ENCODE assay signal across 20 mouse cellular contexts in genomic region chr9:72810607-72811006, GRCm38 (mm10). TPM values are rescaled to one million over a fixed set of nuclear protein-coding genes. Genes with fewer than 3 reads are reported as not detected.
DNase-seq lines count a peak whose midpoint lies in the region; ATAC-seq and TF ChIP-seq lines count a peak whose summit lies in the region.
"Had no signal": no experiment of that assay in that cellular context is flagged by ENCODE, and none has a peak within 500 bp of the region (broad histone marks: within the 10 kb centered on the region; RNA-seq: fewer than 3 reads in every experiment).

No protein-coding gene starts in this region.

- TF ChIP-seq CTCF in kidney, postnatal 0 days (IDR thresholded peaks at IDR 0.05; ENCODE audit: low read depth): no peak
- TF ChIP-seq CTCF in intestine, postnatal 0 days (IDR thresholded peaks at IDR 0.05; ENCODE audit: low read depth): no peak

- no peak overlapping the region for H3K4me2 ChIP-seq in kidney, postnatal 0 days (ENCODE audit: low read length)
- H3K4me2 ChIP-seq in intestine, postnatal 0 days (replicated peaks; ENCODE audit: low read depth): no peak overlapping the region
- H3K4me2 ChIP-seq: limb, embryonic 15.5 days; lung, embryonic 15.5 days had no signal

- no peak for DNase-seq in kidney, postnatal 0 days (ENCODE audit: low spot score)
- DNase-seq in kidney, adult 18-20 months: no peak
- DNase-seq in 416B (ENCODE audit: low read depth) (peak; percentile 97), ES-E14 (ENCODE audit: low read depth, low spot score) (no peak)
- no peak for DNase-seq in right cerebral cortex, postnatal 4 days
- no peak for DNase-seq in cerebellum, postnatal 14 days
- DNase-seq: cerebellum, adult 18-20 months; cerebellum, postnatal 36 days; gastrocnemius, postnatal 10 days; heart, adult 2 months; kidney, adult 11 months; right cerebral cortex, postnatal 14 days had no signal

- H3K4me3 ChIP-seq in kidney, postnatal 0 days (replicated peaks; ENCODE audit: low read depth, low read length): no peak overlapping the region
- no peak overlapping the region for H3K4me3 ChIP-seq in ES-E14 (ENCODE audit: insufficient read depth in 1 of 2, low read depth in 1 of 2, low read length in 2 of 2, poor library complexity in 1 of 2, severe bottlenecking in 1 of 2)
- no peak overlapping the region for H3K4me3 ChIP-seq in intestine, postnatal 0 days (ENCODE audit: low read depth, low read length)
- H3K4me3 ChIP-seq: heart, adult 2 months; hindbrain, embryonic 12.5 days; limb, embryonic 15.5 days; lung, embryonic 15.5 days had no signal

- no peaks in the 10 kb centered on the region for H3K9me3 ChIP-seq in kidney, postnatal 0 days (replicated peaks; ENCODE audit: low read length)
- H3K9me3 ChIP-seq in ES-E14 (ENCODE audit: control insufficient read depth, insufficient read depth, low read depth, low read length): no peaks in the 10 kb centered on the region
- H3K9me3 ChIP-seq in intestine, postnatal 0 days (ENCODE audit: control insufficient read depth): no peaks in the 10 kb centered on the region
- H3K9me3 ChIP-seq: hindbrain, embryonic 12.5 days; limb, embryonic 15.5 days; lung, embryonic 15.5 days had no signal

- 64% methylated on average over 5 of the region's 5 CpGs for WGBS in kidney, postnatal 0 days
- WGBS in intestine, postnatal 0 days: 35% methylated on average over 5 of the region's 5 CpGs

- in situ Hi-C loops in ES-E14 (cut with MboI; ENCODE audit: low sequenced_read_pairs in 2 of 2, unreplicated experiment in 2 of 2): no loop called here

- no peak overlapping the region for H3K27ac ChIP-seq in kidney, postnatal 0 days
- peak overlapping the region; percentile 7; the same call in 1 of the 2 replicates for H3K27ac ChIP-seq in ES-E14 (ENCODE audit: insufficient read depth, low read depth, low read length, poor library complexity, severe bottlenecking)
- peak overlapping the region; percentile 50 for H3K27ac ChIP-seq in intestine, postnatal 0 days (ENCODE audit: low read depth, low read length)
- H3K27ac ChIP-seq: heart, adult 2 months; hindbrain, embryonic 12.5 days; limb, embryonic 15.5 days; lung, embryonic 15.5 days had no signal

- H3K9ac ChIP-seq in kidney, postnatal 0 days (ENCODE audit: low read depth, low read length): no peak overlapping the region
- H3K9ac ChIP-seq in ES-E14 (ENCODE audit: insufficient read depth, low read depth, low read length, poor library complexity, severe bottlenecking): no peak overlapping the region
- no peak overlapping the region for H3K9ac ChIP-seq in intestine, postnatal 0 days (ENCODE audit: low read depth, low read length)
- H3K9ac ChIP-seq: hindbrain, embryonic 12.5 days; limb, embryonic 15.5 days; lung, embryonic 15.5 days had no signal

- ATAC-seq in kidney, postnatal 0 days (replicated peaks; ENCODE audit: low FRiP score, low read depth): peak; percentile 76
- ATAC-seq in intestine, postnatal 0 days: peak; percentile 96
- ATAC-seq: midbrain, embryonic 16.5 days had no signal

- no peaks in the 10 kb centered on the region for H3K27me3 ChIP-seq in kidney, postnatal 0 days (ENCODE audit: insufficient read depth, low read length)
- H3K27me3 ChIP-seq in intestine, postnatal 0 days (replicated peaks; ENCODE audit: control insufficient read depth, insufficient read depth, low read length): peaks cover 9% of the 10 kb centered on the region
- H3K27me3 ChIP-seq: hindbrain, embryonic 12.5 days had no signal

- peaks cover 21% of the 10 kb centered on the region for H3K4me1 ChIP-seq in kidney, postnatal 0 days (replicated peaks; ENCODE audit: insufficient read depth, low read length)
- H3K4me1 ChIP-seq in ES-E14 (ENCODE audit: control insufficient read depth in 2 of 2, insufficient read depth in 2 of 2, low read length in 2 of 2, poor library complexity in 1 of 2): peaks cover 9 to 10% of the 10 kb centered on the region in 2 experiments
- no peaks in the 10 kb centered on the region for H3K4me1 ChIP-seq in intestine, postnatal 0 days (replicated peaks; ENCODE audit: control insufficient read depth, insufficient read depth, low read length)

- H3K36me3 ChIP-seq in kidney, postnatal 0 days (ENCODE audit: insufficient read depth, low read length): no peaks in the 10 kb centered on the region
- H3K36me3 ChIP-seq in ES-E14 (ENCODE audit: control insufficient read depth, insufficient read depth, low read length, poor library complexity, severe bottlenecking): no peaks in the 10 kb centered on the region
- no peaks in the 10 kb centered on the region for H3K36me3 ChIP-seq in intestine, postnatal 0 days (ENCODE audit: control insufficient read depth, insufficient read depth)
- H3K36me3 ChIP-seq: hindbrain, embryonic 12.5 days; limb, embryonic 15.5 days; lung, embryonic 15.5 days had no signal

TF ChIP-seq in ES-E14, 5 proteins besides CTCF, POLR2A, EP300 and RAD21:
- TF ChIP-seq ZNF384 (IDR thresholded peaks at IDR 0.05; ENCODE audit: low read depth, low read length): no peak
- 0 out of 2 replicates have a peak, but pooled peaks have one; percentile 52 for TF ChIP-seq MAFK (IDR thresholded peaks at IDR 0.05; ENCODE audit: insufficient read depth, low read depth, low read length)
- no peak for TF ChIP-seq CHD2 (IDR thresholded peaks at IDR 0.05; ENCODE audit: low read depth, low read length)

RNA-seq across cellular contexts. Expression of gene Prtg, which starts 3.9 kb away (rescaled TPM):
- polyA plus RNA-seq in kidney, postnatal 0 days (2015; fragmentation: Nextera tagmentation; extraction: Ambion mirVana): 1.2 TPM in 2 replicates
- 28.8 and 31.1 TPM in 2 replicates for total RNA-seq in ES-E14 (2012; rRNA removed)
- 0.17 and 0.21 TPM in 2 replicates for polyA plus RNA-seq in intestine, postnatal 0 days (2015; fragmentation: Nextera tagmentation; extraction: Ambion mirVana)
- total RNA-seq: megakaryocyte progenitor cell, adult 5-6 weeks; MEL; neutrophil, adult 5-6 weeks had no signal
